Mouse (Mus musculus): ENCODE data around the gene Gm21988. TPM values are rescaled to one million over a fixed set of nuclear protein-coding genes. Genes with fewer than 3 reads are reported as not detected.

Gm21988 gene
- polyA plus RNA-seq, 1 experiment = 6.1 TPM

- WGBS = under 1% methylated on average over 24 of the region's 24 CpGs
- no peak for DNase-seq (ENCODE audit: low read depth, low spot score)
These were observed 19.3 kb downstream of the Gm21988 start for GRCm38 (mm10) chr11:70220323-70220722.

- no peak for DNase-seq (ENCODE audit: low read depth, low spot score)
- 52% methylated on average over 7 of the region's 7 CpGs for WGBS
These were observed 19.8 kb downstream of the Gm21988 start for GRCm38 (mm10) chr11:70219873-70220272.

GRCm38 (mm10) chr11:70218741-70219470, 20.7 kb downstream of the Gm21988 start:
- WGBS = 73% methylated on average over 15 of the region's 15 CpGs

GRCm38 (mm10) chr11:70218039-70218438, 21.6 kb downstream of the Gm21988 start:
- WGBS = 30% methylated on average over 4 of the region's 4 CpGs
- DNase-seq (ENCODE audit: low read depth, low spot score) = no peak

More at GRCm38 (mm10) chr11:70218741-70219470, 20.7 kb downstream of the Gm21988 start:
- no peak for DNase-seq (ENCODE audit: low read depth, low spot score)

GRCm38 (mm10) chr11:70216103-70216502, 23.5 kb downstream of the Gm21988 start:
- whole genome bisulfite sequencing = 80% methylated on average over 3 of the region's 3 CpGs

GRCm38 (mm10) chr11:70215301-70215700, 24.3 kb downstream of the Gm21988 start:
- WGBS = 73% methylated on average over 22 of the region's 22 CpGs
- no peak for DNase-seq (ENCODE audit: low read depth, low spot score)

More at GRCm38 (mm10) chr11:70216103-70216502, 23.5 kb downstream of the Gm21988 start:
- DNase-seq (ENCODE audit: low read depth, low spot score) = no peak

- no peak for DNase-seq (ENCODE audit: low read depth, low spot score)
- 52% methylated on average over 18 of the region's 18 CpGs for WGBS
These were observed 24.8 kb downstream of the Gm21988 start for GRCm38 (mm10) chr11:70214856-70215209.

GRCm38 (mm10) chr11:70214191-70214855, 25.3 kb downstream of the Gm21988 start:
- 4% methylated on average over 46 of the region's 46 CpGs for WGBS
- DNase-seq (ENCODE audit: low read depth, low spot score) = no peak

GRCm38 (mm10) chr11:70213736-70214135, 25.9 kb downstream of the Gm21988 start:
- DNase-seq (ENCODE audit: low read depth, low spot score) = no peak
- WGBS = 6% methylated on average over 26 of the region's 26 CpGs

GRCm38 (mm10) chr11:70212896-70213295, 26.7 kb downstream of the Gm21988 start:
- 5% methylated on average over 9 of the region's 9 CpGs for WGBS
- peak; percentile 93 for DNase-seq (ENCODE audit: low read depth, low spot score)

- 31% methylated on average over 6 of the region's 6 CpGs for WGBS
These were observed 27.2 kb downstream of the Gm21988 start, which contains the start of gene Slc16a11 for GRCm38 (mm10) chr11:70212423-70212822. Slc16a11 (plus strand) TSS chr11:70212752.

GRCm38 (mm10) chr11:70211972-70212371, 27.7 kb downstream of the Gm21988 start:
- no peak for DNase-seq (ENCODE audit: low read depth, low spot score)

More at GRCm38 (mm10) chr11:70212423-70212822, 27.2 kb downstream of the Gm21988 start, which contains the start of gene Slc16a11:
- DNase-seq (ENCODE audit: low read depth, low spot score) = no peak

GRCm38 (mm10) chr11:70210681-70211080, 28.9 kb downstream of the Gm21988 start:
- no peak for DNase-seq (ENCODE audit: low read depth, low spot score)
- 75% methylated on average over 2 of the region's 2 CpGs for WGBS

More at GRCm38 (mm10) chr11:70211972-70212371, 27.7 kb downstream of the Gm21988 start:
- 78% methylated on average over 6 of the region's 6 CpGs for WGBS

GRCm38 (mm10) chr11:70208778-70209388, 30.7 kb downstream of the Gm21988 start:
- 63% methylated on average over 5 of the region's 5 CpGs for WGBS
- no peak for DNase-seq (ENCODE audit: low read depth, low spot score)

- DNase-seq (ENCODE audit: low read depth, low spot score) = no peak
- WGBS = 73% methylated on average over 7 of the region's 7 CpGs
These were observed 32.3 kb downstream of the Gm21988 start for GRCm38 (mm10) chr11:70207283-70207682.

- no peak for DNase-seq (ENCODE audit: low read depth, low spot score)
- 78% methylated on average over 2 of the region's 2 CpGs for WGBS
These were observed 32.8 kb downstream of the Gm21988 start for GRCm38 (mm10) chr11:70206801-70207200.

GRCm38 (mm10) chr11:70201691-70202090, 37.9 kb downstream of the Gm21988 start:
- WGBS = 42% methylated on average over 5 of the region's 5 CpGs
- DNase-seq (ENCODE audit: low read depth, low spot score) = no peak

GRCm38 (mm10) chr11:70200036-70200608, 39.5 kb downstream of the Gm21988 start:
- DNase-seq (ENCODE audit: low read depth, low spot score) = no peak
- WGBS = 96% methylated on average over 5 of the region's 5 CpGs

- WGBS = 68% methylated on average over 8 of the region's 8 CpGs
- DNase-seq (ENCODE audit: low read depth, low spot score) = no peak
These were observed 40.5 kb downstream of the Gm21988 start for GRCm38 (mm10) chr11:70199107-70199506.

GRCm38 (mm10) chr11:70198332-70198731, 41.3 kb downstream of the Gm21988 start:
- DNase-seq (ENCODE audit: low read depth, low spot score) = no peak
- WGBS = 64% methylated on average over 3 of the region's 3 CpGs
